In the genomic region with DNA sequence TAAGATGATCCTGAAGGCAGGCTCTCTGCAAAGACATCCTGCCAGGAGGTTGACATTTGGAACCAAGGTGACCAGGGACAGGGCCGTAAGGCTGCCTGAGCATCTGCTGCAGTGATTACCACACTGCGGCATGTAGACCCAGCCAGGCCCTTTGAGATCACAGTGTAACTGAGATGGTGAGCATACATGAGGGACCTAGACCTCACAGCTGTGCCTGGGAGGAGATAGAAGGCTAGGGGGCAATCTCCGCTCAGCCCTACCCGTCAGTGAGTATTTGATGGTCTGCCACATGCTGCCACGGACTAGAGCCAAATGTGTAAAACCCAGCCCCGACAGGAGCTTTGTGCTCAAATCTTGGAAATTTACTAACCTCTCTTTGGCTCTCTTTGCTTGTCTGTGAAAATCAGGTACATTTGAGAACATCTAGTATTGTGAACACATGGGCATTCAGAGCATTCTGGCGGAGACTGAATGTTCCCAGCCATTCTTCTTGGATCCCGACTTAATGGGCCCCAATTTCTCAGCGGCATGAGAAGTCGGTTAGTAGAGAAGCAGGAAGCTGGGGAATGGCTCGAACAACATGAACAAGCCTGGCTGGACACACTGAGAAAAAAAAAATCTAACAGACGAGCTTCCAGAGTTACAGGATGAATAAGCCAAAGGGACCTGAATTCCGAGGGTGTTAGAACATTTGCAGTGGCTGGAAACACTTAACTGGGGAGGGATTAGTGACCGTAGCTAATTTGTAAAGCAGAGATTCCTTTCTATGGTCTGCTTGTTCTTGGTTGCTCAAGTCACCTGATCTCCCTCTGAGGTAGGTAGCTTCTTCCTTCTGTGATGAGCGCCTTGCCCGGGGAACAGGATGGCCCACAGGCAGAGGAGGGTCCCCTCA, we compare ENCODE assay signal across 16 mouse cellular contexts.
DNase-seq lines count a peak whose midpoint lies in the region; ATAC-seq and TF ChIP-seq lines count a peak whose summit lies in the region.
"Had no signal": no experiment of that assay in that cellular context is flagged by ENCODE, and none has a peak within 500 bp of the region (broad histone marks: within the 10 kb centered on the region; RNA-seq: fewer than 3 reads in every experiment).

No protein-coding gene starts in this region.

- no peaks in the 10 kb centered on the region for H3K9me3 ChIP-seq in forebrain, postnatal 0 days (ENCODE audit: low read length)
- no peaks in the 10 kb centered on the region for H3K9me3 ChIP-seq in forebrain, embryonic 12.5 days
- no peaks in the 10 kb centered on the region for H3K9me3 ChIP-seq in embryonic facial prominence, embryonic 13.5 days
- no peaks in the 10 kb centered on the region for H3K9me3 ChIP-seq in limb, embryonic 13.5 days
- H3K9me3 ChIP-seq: hindbrain, embryonic 15.5 days; midbrain, embryonic 15.5 days; neural tube, embryonic 13.5 days had no signal

- no peak overlapping the region for H3K9ac ChIP-seq in forebrain, postnatal 0 days
- H3K9ac ChIP-seq in forebrain, embryonic 12.5 days: no peak overlapping the region
- no peak overlapping the region for H3K9ac ChIP-seq in embryonic facial prominence, embryonic 13.5 days
- no peak overlapping the region for H3K9ac ChIP-seq in limb, embryonic 13.5 days
- H3K9ac ChIP-seq: hindbrain, embryonic 15.5 days; lung, embryonic 14.5 days; midbrain, embryonic 15.5 days; neural tube, embryonic 13.5 days had no signal

- 57% methylated on average over 16 of the region's 16 CpGs for WGBS in forebrain, postnatal 0 days
- 75% methylated on average over 16 of the region's 16 CpGs for WGBS in forebrain, embryonic 12.5 days
- WGBS in embryonic facial prominence, embryonic 13.5 days: 40% methylated on average over 16 of the region's 16 CpGs
- WGBS in limb, embryonic 13.5 days: 41% methylated on average over 16 of the region's 16 CpGs

- 0 out of 2 replicates have a peak overlapping the region, but pooled peaks have one; percentile 4 for H3K27ac ChIP-seq in forebrain, postnatal 0 days (ENCODE audit: low read depth, low read length)
- H3K27ac ChIP-seq in forebrain, embryonic 12.5 days: no peak overlapping the region
- no peak overlapping the region for H3K27ac ChIP-seq in left cerebral cortex, adult 2 months
- no peak overlapping the region for H3K27ac ChIP-seq in embryonic facial prominence, embryonic 13.5 days
- peak overlapping the region; percentile 28; the same call in 1 of the 2 replicates for H3K27ac ChIP-seq in limb, embryonic 13.5 days
- H3K27ac ChIP-seq: hindbrain, embryonic 15.5 days; midbrain, embryonic 15.5 days; neural tube, embryonic 13.5 days; stomach, postnatal 0 days had no signal

- H3K27me3 ChIP-seq in forebrain, postnatal 0 days (ENCODE audit: insufficient read depth, low read length): no peaks in the 10 kb centered on the region
- H3K27me3 ChIP-seq in forebrain, embryonic 12.5 days: no peaks in the 10 kb centered on the region
- no peaks in the 10 kb centered on the region; the same call in 1 of the 2 replicates for H3K27me3 ChIP-seq in embryonic facial prominence, embryonic 13.5 days
- H3K27me3 ChIP-seq in limb, embryonic 13.5 days: peaks cover 11% of the 10 kb centered on the region; the same call in 1 of the 2 replicates
- H3K27me3 ChIP-seq: hindbrain, embryonic 15.5 days; midbrain, embryonic 15.5 days; neural tube, embryonic 13.5 days had no signal

- H3K4me1 ChIP-seq in forebrain, postnatal 0 days (ENCODE audit: insufficient read depth): 0 out of 2 replicates have a peak, but pooled peaks cover 3% of the 10 kb centered on the region
- 0 out of 2 replicates have a peak, but pooled peaks cover 4% of the 10 kb centered on the region for H3K4me1 ChIP-seq in forebrain, embryonic 12.5 days
- H3K4me1 ChIP-seq in embryonic facial prominence, embryonic 13.5 days: peaks cover 24% of the 10 kb centered on the region
- peaks cover 32% of the 10 kb centered on the region for H3K4me1 ChIP-seq in limb, embryonic 13.5 days
- H3K4me1 ChIP-seq: midbrain, embryonic 15.5 days had no signal

- DNase-seq in forebrain, postnatal 0 days: no peak
- DNase-seq in left cerebral cortex, postnatal 14 days (ENCODE audit: low spot score in 2 of 2): peak; percentile 30 to 43
- no peak for DNase-seq in left cerebral cortex, adult 2 months (ENCODE audit: extremely low spot score in 1 of 2, low spot score in 2 of 2)
- no peak for DNase-seq in heart, adult 8-10 months (ENCODE audit: low spot score)
- DNase-seq in MN1 (ENCODE audit: low spot score): no peak
- DNase-seq: adrenal gland, postnatal 14 days; gastrocnemius, postnatal 36 days; kidney, adult 8-10 months; lung, embryonic 14.5 days had no signal

- intact Hi-C loops in left cerebral cortex, postnatal 14 days (cut with DNase I): no loop called here
- intact Hi-C loops in left cerebral cortex, adult 2 months (cut with DNase I): loop anchor here (5.0 kb wide), 1 partner anchor 59 kb away; no protein-coding TSS in a partner anchor

- TF ChIP-seq CTCF in forebrain, postnatal 0 days (IDR thresholded peaks at IDR 0.05; ENCODE audit: low read depth): no peak
- no peak for TF ChIP-seq CTCF in left cerebral cortex, adult 2 months (IDR thresholded peaks at IDR 0.05)

- H3K4me2 ChIP-seq in forebrain, postnatal 0 days (ENCODE audit: low read depth): no peak overlapping the region
- no peak overlapping the region for H3K4me2 ChIP-seq in forebrain, embryonic 12.5 days
- H3K4me2 ChIP-seq in embryonic facial prominence, embryonic 13.5 days: peak overlapping the region; percentile 9; the same call in 1 of the 2 replicates
- H3K4me2 ChIP-seq in limb, embryonic 13.5 days (replicated peaks): no peak overlapping the region
- H3K4me2 ChIP-seq: hindbrain, embryonic 15.5 days; lung, embryonic 14.5 days; midbrain, embryonic 15.5 days; neural tube, embryonic 13.5 days had no signal

- ATAC-seq in forebrain, postnatal 0 days: no peak
- no peak for ATAC-seq in forebrain, embryonic 12.5 days (ENCODE audit: low FRiP score)
- no peak for ATAC-seq in embryonic facial prominence, embryonic 13.5 days (ENCODE audit: insufficient number of reproducible peaks, insufficient read depth, low FRiP score, low TSS enrichment, low read depth)
- peak; percentile 64 for ATAC-seq in limb, embryonic 13.5 days (ENCODE audit: low FRiP score, low read depth)
- ATAC-seq: midbrain, embryonic 15.5 days had no signal

- no peaks in the 10 kb centered on the region for H3K36me3 ChIP-seq in forebrain, postnatal 0 days (ENCODE audit: insufficient read depth)
- H3K36me3 ChIP-seq in forebrain, embryonic 12.5 days (replicated peaks): no peaks in the 10 kb centered on the region
- H3K36me3 ChIP-seq in embryonic facial prominence, embryonic 13.5 days: no peaks in the 10 kb centered on the region
- H3K36me3 ChIP-seq in limb, embryonic 13.5 days: no peaks in the 10 kb centered on the region
- H3K36me3 ChIP-seq: hindbrain, embryonic 15.5 days; midbrain, embryonic 15.5 days; neural tube, embryonic 13.5 days had no signal

- H3K4me3 ChIP-seq in forebrain, postnatal 0 days (ENCODE audit: low read depth, low read length): no peak overlapping the region
- no peak overlapping the region for H3K4me3 ChIP-seq in forebrain, embryonic 12.5 days (replicated peaks)
- no peak overlapping the region for H3K4me3 ChIP-seq in left cerebral cortex, adult 2 months
- H3K4me3 ChIP-seq in embryonic facial prominence, embryonic 13.5 days: no peak overlapping the region
- no peak overlapping the region for H3K4me3 ChIP-seq in limb, embryonic 13.5 days
- H3K4me3 ChIP-seq: hindbrain, embryonic 15.5 days; midbrain, embryonic 15.5 days; neural tube, embryonic 13.5 days had no signal

Comparison
In these comparisons a context has a peak if more than half of its experiments do, and no peak if none do; other contexts are left out.
1. DNase-seq: peak in left cerebral cortex, postnatal 14 days (2 of 2); none in forebrain, postnatal 0 days (single experiment), left cerebral cortex, adult 2 months (0 of 2), heart, adult 8-10 months (single experiment) and MN1 (single experiment).
2. H3K27ac ChIP-seq: peak in forebrain, postnatal 0 days (single experiment) and limb, embryonic 13.5 days (single experiment); none in forebrain, embryonic 12.5 days (single experiment), left cerebral cortex, adult 2 months (single experiment) and embryonic facial prominence, embryonic 13.5 days (single experiment).